Mouse (Mus musculus): ENCODE data around the gene Nrxn1.

- TF ChIP-seq GATA1 (IDR thresholded peaks at IDR 0.05; ENCODE audit: low read length) = no peak
- TF ChIP-seq TAL1 (IDR thresholded peaks at IDR 0.05; ENCODE audit: low read length) = no peak
Measured at GRCm38 (mm10) chr17:90116241-90116640, 976.6 kb downstream of the Nrxn1 start.

Data from erythroblast, embryonic 14.5 days (primary cell).